Mouse (Mus musculus): Measurements from ENCODE around the gene Ppat.
"Not testable (repeated sequence)": the region's sequence is repeated elsewhere in the genome, so short reads cannot be mapped to it uniquely, and the experiment has no call there.

Ppat gene

GRCm38 (mm10) chr5:76951106-76952027, at the start of gene Ppat, which contains the start of gene Paics:
Gene Ppat, minus strand, starts transcription at chr5:76951578.
Gene Paics, plus strand, starts transcription at chr5:76951307.
- DNase-seq (ENCODE audit: low spot score in 2 of 2): peak; percentile 95 to 100

GRCm38 (mm10) chr5:76998416-76998815, 47.0 kb upstream of the Ppat start:
- DNase-seq (ENCODE audit: low spot score in 2 of 2): no peak

- peak; percentile 30 to 59 for DNase-seq (ENCODE audit: low spot score in 2 of 2)
Observed at GRCm38 (mm10) chr5:76993174-76993814, 41.9 kb upstream of the Ppat start.

GRCm38 (mm10) chr5:76990789-76991188, 39.4 kb upstream of the Ppat start:
- DNase-seq (ENCODE audit: low spot score in 2 of 2): no peak

GRCm38 (mm10) chr5:76984015-76984414, 32.6 kb upstream of the Ppat start:
- DNase-seq (ENCODE audit: low spot score in 2 of 2): no peak

GRCm38 (mm10) chr5:76975736-76976135, 24.4 kb upstream of the Ppat start:
- DNase-seq (ENCODE audit: low spot score in 2 of 2): no peak

- DNase-seq (ENCODE audit: low spot score in 2 of 2): peak; percentile 68 to 91
Observed at GRCm38 (mm10) chr5:76974554-76975285, 23.3 kb upstream of the Ppat start, which contains the start of gene Srp72. Gene Srp72, plus strand, starts transcription at chr5:76974683.

GRCm38 (mm10) chr5:76974207-76974553, 22.8 kb upstream of the Ppat start:
- no peak for DNase-seq (ENCODE audit: low spot score in 2 of 2)

- no peak for DNase-seq (ENCODE audit: low spot score in 2 of 2)
Observed at GRCm38 (mm10) chr5:76973488-76973887, 22.1 kb upstream of the Ppat start.

GRCm38 (mm10) chr5:76971115-76971514, 19.7 kb upstream of the Ppat start:
- DNase-seq (ENCODE audit: low spot score in 2 of 2): not testable (repeated sequence)

GRCm38 (mm10) chr5:76969250-76969649, 17.9 kb upstream of the Ppat start:
- no peak for DNase-seq (ENCODE audit: low spot score in 2 of 2)

GRCm38 (mm10) chr5:76964651-76965050, 13.3 kb upstream of the Ppat start:
- DNase-seq (ENCODE audit: low spot score in 2 of 2): no peak

GRCm38 (mm10) chr5:76962545-76962944, 11.2 kb upstream of the Ppat start:
- no peak for DNase-seq (ENCODE audit: low spot score in 2 of 2)

GRCm38 (mm10) chr5:76959587-76959986, 8.2 kb upstream of the Ppat start:
- no peak for DNase-seq (ENCODE audit: low spot score in 2 of 2)

GRCm38 (mm10) chr5:76957954-76958353, 6.6 kb upstream of the Ppat start:
- DNase-seq (ENCODE audit: low spot score in 2 of 2): peak in 1 of 2 experiments; percentile 19

- no peak for DNase-seq (ENCODE audit: low spot score in 2 of 2)
Observed at GRCm38 (mm10) chr5:76955474-76955873, 4.1 kb upstream of the Ppat start.

GRCm38 (mm10) chr5:76954271-76954900, 3.0 kb upstream of the Ppat start:
- DNase-seq (ENCODE audit: low spot score in 2 of 2): no peak

GRCm38 (mm10) chr5:76953794-76954193, 2.4 kb upstream of the Ppat start:
- no peak for DNase-seq (ENCODE audit: low spot score in 2 of 2)

GRCm38 (mm10) chr5:76952112-76953040, 998 bp upstream of the Ppat start:
- no peak for DNase-seq (ENCODE audit: low spot score in 2 of 2)

- peak in 1 of 2 experiments; percentile 21 for DNase-seq (ENCODE audit: low spot score in 2 of 2)
Observed at GRCm38 (mm10) chr5:76950343-76951105, 854 bp downstream of the Ppat start.

Measured in spleen, postnatal 10 days (tissue).